Mouse (Mus musculus) hindbrain, embryonic 11.5 days (tissue): Measurements from ENCODE around the gene Degs2. TPM values are rescaled to one million over a fixed set of nuclear protein-coding genes. Genes with fewer than 3 reads are reported as not detected.

Source experiments
- ATAC-seq: fragments of 200-750 bp; cut with Nextera tagmentation; 2 replicates; pipeline ENCODE4 v1.8.0; 2017; ENCODE audit warnings: mild to moderate bottlenecking, moderate TSS enrichment, moderate library complexity; ENCODE audit not compliant: low FRiP score
- DNase-seq: peaks from one replicate; pipeline ENCODE4 v3.0.0-alpha.2; 2015; ENCODE audit warnings: low spot score
- H3K27ac ChIP-seq: fragments of 300-500 bp; sonication (generic); 2 replicates; pipeline ENCODE4 v1.5.1; 2014; ENCODE audit warnings: mild to moderate bottlenecking, low read depth, low read length
- H3K27me3 ChIP-seq: fragments of 300-500 bp; sonication (generic); 2 replicates; pipeline ENCODE4 v1.6.1; 2014; ENCODE audit warnings: mild to moderate bottlenecking, low read length, moderate library complexity, mixed read lengths; ENCODE audit not compliant: control insufficient read depth, insufficient read depth
- H3K36me3 ChIP-seq: fragments of 300-500 bp; sonication (generic); 2 replicates; pipeline ENCODE4 v1.6.1; 2014; ENCODE audit warnings: mild to moderate bottlenecking, low read length, moderate library complexity, mixed read lengths; ENCODE audit not compliant: control insufficient read depth, insufficient read depth
- H3K4me1 ChIP-seq: fragments of 300-500 bp; sonication (generic); replicated peaks from 2 replicates; pipeline ENCODE4 v1.6.1; 2014; ENCODE audit warnings: low read length, mixed read lengths; ENCODE audit not compliant: control insufficient read depth, insufficient read depth
- H3K4me2 ChIP-seq: fragments of 300-500 bp; sonication (generic); replicated peaks from 2 replicates; pipeline ENCODE4 v1.6.1; 2014; ENCODE audit warnings: mild to moderate bottlenecking, low read depth, low read length
- H3K4me3 ChIP-seq: fragments of 300-500 bp; sonication (generic); 2 replicates; pipeline ENCODE4 v1.5.1; 2014; ENCODE audit warnings: low read depth, low read length
- H3K9ac ChIP-seq: fragments of 300-500 bp; sonication (generic); 2 replicates; pipeline ENCODE4 v1.6.1; 2014; ENCODE audit warnings: low read depth, low read length
- H3K9me3 ChIP-seq: fragments of 300-500 bp; sonication (generic); 2 replicates; pipeline ENCODE4 v1.6.1; 2016; ENCODE audit warnings: low read length; ENCODE audit not compliant: control insufficient read depth
- WGBS: fragments of 180-500 bp; shearing (Covaris S2); extraction: QIAGEN DNeasy Blood & Tissue Kit; methylation state at CpG from one replicate; pipeline ENCODE4 v1.1.7; 2014; 5-methylcytosine and 5-hydroxymethylcytosine counted together
- polyA plus RNA-seq: library from polyadenylated mRNA; unstranded; fragments of >200 nt; fragmentation: Nextera tagmentation; extraction: Ambion mirVana; gene quantifications from 2 replicates; pipeline ENCODE4 v1.2.1, GENCODE M21; 2014

Gene Degs2
- polyA plus RNA-seq, 1 experiment from 2014 or later: 2.7 TPM

DNA sequence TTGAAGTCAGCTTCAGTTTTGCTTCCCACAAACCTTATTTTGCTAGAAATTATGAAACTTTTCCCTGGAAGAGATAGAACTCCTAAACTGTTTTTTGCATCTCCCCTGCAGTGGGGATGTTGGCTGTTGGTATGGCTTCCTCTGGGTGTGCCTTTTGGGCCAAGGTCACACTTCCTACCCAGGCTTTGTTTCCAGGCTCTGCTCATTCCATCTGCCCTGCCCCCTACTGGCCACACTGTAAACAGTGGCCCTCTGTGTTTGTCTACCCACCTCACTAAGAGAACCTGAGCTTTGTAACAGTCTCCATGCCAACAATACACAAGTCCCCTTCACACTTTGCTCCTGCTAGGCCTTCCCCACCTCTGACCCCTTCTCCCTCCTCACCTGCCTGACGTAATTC, 44.8 kb downstream of the Degs2 start:
- no peaks in the 10 kb centered on the region for H3K27me3 ChIP-seq
- DNase-seq (peak; percentile 49), ATAC-seq (no peak)
- 85% methylated on average over 1 of the region's 1 CpGs for WGBS
- no peaks in the 10 kb centered on the region for H3K9me3 ChIP-seq
- no peaks in the 10 kb centered on the region for H3K4me1 ChIP-seq
- H3K9ac ChIP-seq: no peak overlapping the region
- no peak overlapping the region for H3K4me3 ChIP-seq
- no peak overlapping the region for H3K27ac ChIP-seq
- no peak overlapping the region for H3K4me2 ChIP-seq
- H3K36me3 ChIP-seq: peaks cover 5% of the 10 kb centered on the region; the same call in 1 of the 2 replicates

DNA sequence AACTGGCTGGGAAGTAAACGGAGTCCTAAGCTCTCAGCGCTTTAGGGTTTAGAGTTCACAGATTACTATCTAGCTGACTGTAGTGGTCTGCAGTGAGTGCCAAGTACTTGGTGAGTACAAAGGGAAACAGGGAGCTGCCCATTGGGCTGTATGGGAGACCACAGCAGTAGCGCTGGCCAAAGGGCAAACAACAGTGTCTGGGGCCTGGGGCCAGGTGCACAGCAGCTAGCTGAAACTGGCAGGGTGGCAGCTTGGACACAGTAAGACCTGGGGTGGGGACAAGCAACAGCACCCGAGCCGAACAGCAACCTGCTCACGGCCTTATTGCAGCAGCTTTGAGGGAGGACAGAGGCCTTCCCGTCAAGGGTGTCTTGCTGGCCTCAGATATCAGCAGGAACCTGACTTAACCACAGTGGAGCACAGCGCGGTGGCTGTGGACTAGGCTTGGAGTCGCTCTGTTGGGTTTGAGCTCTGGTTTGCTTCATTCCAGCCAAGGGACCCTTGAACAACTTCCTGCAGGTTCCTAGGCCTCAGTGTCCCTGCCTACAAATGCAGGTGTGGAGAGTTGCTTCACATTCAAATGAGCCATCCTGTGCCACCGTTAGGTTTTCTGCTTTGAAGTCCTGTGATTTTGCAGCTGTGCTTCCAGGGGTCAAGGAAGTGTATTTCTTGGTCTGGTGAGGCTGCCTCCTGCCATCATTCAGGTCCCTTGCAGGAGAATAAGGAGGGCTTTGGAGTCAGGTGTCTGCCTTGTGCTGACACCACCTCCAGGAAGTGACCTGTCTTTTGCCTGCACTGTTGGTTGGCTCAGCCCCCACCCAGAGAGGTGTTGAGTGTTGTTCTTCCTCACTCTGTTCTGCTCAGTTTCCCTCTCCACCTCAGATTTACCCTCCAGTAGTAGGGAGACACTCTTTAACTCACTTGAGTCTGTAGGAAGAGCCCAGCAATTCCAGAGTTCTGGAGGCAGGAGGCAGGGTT, 48.5 kb downstream of the Degs2 start:
- no peak overlapping the region for H3K4me3 ChIP-seq
- no peak overlapping the region for H3K27ac ChIP-seq
- DNase-seq (no peak), ATAC-seq (no peak)
- no peak overlapping the region for H3K4me2 ChIP-seq
- 88% methylated on average over 11 of the region's 11 CpGs for WGBS
- H3K9me3 ChIP-seq: no peaks in the 10 kb centered on the region
- H3K27me3 ChIP-seq: no peaks in the 10 kb centered on the region
- no peak overlapping the region for H3K9ac ChIP-seq
- no peaks in the 10 kb centered on the region for H3K4me1 ChIP-seq
- peaks cover 5% of the 10 kb centered on the region; the same call in 1 of the 2 replicates for H3K36me3 ChIP-seq

DNA sequence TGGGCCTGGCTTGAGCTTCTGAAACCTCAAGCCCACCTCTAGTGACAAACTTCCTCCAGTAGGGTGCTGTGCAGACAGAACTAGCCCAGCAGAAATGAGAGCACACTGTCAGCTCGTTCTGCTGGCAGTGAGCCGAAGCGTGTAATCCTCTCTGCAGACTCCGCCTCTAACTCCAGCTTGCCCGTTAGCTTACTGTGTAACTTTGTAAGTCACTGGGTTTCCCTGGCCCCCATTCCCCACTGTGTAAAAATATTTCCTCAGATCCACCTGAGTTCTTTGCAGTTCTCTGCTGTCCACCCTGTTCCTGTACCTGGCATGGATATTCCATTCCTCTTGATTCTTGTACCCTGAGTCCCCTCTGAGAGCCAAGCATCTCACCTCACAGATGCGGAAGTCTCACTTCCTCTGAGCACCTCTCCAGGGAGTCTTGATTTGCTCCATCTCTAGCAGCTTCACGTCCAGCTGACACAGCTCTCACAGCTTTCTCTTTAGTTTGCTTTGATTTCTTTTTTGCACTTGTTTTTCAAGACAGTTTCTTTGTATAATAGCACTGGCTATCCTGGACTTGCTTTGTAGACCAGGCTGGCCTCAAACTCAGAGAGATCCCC, 51.0 kb downstream of the Degs2 start:
- DNase-seq (no peak), ATAC-seq (no peak)
- H3K27me3 ChIP-seq: no peaks in the 10 kb centered on the region
- WGBS: 81% methylated on average over 7 of the region's 7 CpGs
- no peaks in the 10 kb centered on the region for H3K9me3 ChIP-seq
- H3K36me3 ChIP-seq: peaks cover 5% of the 10 kb centered on the region; the same call in 1 of the 2 replicates
- H3K4me1 ChIP-seq: no peaks in the 10 kb centered on the region
- H3K4me2 ChIP-seq: no peak overlapping the region
- no peak overlapping the region for H3K27ac ChIP-seq
- H3K4me3 ChIP-seq: no peak overlapping the region
- no peak overlapping the region for H3K9ac ChIP-seq

DNA sequence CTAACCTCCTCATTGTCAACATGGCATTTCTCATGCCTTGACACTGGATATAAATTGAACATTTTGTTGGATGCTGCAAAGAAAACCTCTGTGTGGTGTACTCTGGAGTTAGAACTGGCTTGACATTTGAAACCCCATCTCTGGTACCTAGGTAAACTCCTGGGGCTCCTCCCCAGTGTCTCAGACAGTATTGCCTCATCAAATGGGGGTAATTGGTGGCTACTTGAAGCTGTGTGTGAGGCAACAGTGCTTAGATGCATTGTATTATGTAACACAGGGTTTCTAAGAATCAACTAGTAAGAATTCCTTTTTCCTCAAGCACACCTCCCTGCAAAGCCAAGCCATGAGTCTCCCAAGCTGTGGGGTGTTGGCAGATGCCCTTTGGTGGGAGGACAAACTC, 54.3 kb downstream of the Degs2 start:
- ATAC-seq (no peak), DNase-seq (no peak)
- Histone ChIP-seq H3K9me3 (no peaks in the 10 kb centered on the region), H3K36me3 (no peaks in the 10 kb centered on the region), H3K4me2 (no peak overlapping the region), H3K27me3 (no peaks in the 10 kb centered on the region), H3K4me1 (no peaks in the 10 kb centered on the region), H3K9ac (no peak overlapping the region), H3K4me3 (no peak overlapping the region), H3K27ac (no peak overlapping the region)

DNA sequence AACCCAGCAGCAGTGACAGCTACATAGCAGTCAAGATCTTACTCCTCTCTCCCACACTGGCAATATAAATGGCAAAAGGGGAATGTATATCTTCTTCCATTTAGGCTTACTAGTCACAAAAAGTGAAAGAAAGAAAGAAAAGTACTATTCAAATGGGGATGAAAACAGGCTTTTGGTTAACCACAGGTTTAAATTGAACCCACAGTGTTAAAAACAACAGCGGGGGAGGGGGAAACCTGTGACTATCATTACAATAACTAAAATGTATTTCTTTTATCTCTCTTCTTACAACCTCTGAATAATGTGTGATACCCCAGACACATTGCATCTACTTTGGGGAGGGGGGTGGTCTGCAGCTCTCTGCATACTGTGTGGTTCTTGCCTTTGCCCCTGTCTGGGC, 55.9 kb downstream of the Degs2 start:
- no peaks in the 10 kb centered on the region for H3K27me3 ChIP-seq
- H3K9me3 ChIP-seq: no peaks in the 10 kb centered on the region
- DNase-seq (no peak), ATAC-seq (no peak)
- H3K4me1 ChIP-seq: no peaks in the 10 kb centered on the region
- H3K4me3 ChIP-seq: no peak overlapping the region
- WGBS: 83% methylated on average over 1 of the region's 1 CpGs
- no peaks in the 10 kb centered on the region for H3K36me3 ChIP-seq
- H3K9ac ChIP-seq: no peak overlapping the region
- H3K27ac ChIP-seq: no peak overlapping the region
- H3K4me2 ChIP-seq: no peak overlapping the region

DNA sequence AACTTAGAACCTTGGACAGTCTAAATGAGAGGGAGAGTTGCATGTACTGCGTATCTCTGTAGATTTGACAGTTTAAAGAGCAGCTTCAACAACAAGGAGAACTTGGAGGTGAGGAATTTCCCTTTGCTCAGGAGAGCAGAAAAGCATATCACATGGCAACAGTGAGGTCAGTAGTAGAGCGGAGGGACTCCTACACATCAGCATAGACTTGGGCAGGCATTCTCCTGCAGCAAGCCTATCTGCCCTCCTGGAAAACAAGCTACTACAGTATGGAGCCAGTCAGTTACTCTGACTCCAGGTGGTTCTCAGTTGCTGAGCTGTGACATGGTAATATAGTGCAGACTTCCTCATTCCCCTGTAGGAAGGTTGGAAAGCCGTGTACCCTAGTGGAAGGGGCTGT, 60.1 kb downstream of the Degs2 start:
- H3K27ac ChIP-seq: no peak overlapping the region

DNA sequence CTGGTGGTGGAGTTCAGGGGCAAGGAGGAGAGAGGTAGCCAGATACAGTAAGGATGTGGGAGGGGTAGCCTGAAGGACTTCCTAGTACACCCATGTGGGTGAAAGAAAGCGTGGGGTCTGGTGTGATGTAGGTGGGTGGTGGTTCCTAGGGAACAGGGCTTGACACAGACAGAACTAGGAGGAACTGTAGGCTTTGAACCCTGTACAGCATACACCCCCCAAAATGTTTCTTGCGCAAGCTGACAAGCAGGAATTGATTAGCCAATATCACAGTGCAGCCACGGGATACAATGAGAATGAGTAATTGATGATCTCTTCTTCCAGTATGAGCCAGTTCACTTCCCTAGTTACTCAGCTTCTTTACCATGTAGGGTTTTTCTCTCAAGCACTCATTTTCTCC, 63.0 kb downstream of the Degs2 start:
- H3K27me3 ChIP-seq: no peaks in the 10 kb centered on the region
- H3K9me3 ChIP-seq: no peaks in the 10 kb centered on the region
- ATAC-seq (no peak), DNase-seq (no peak)
- H3K36me3 ChIP-seq: 0 out of 2 replicates have a peak, but pooled peaks cover 2% of the 10 kb centered on the region
- no peak overlapping the region for H3K9ac ChIP-seq
- H3K4me1 ChIP-seq: no peaks in the 10 kb centered on the region
- no peak overlapping the region for H3K4me2 ChIP-seq
- H3K27ac ChIP-seq: no peak overlapping the region
- no peak overlapping the region for H3K4me3 ChIP-seq
- WGBS: 86% methylated on average over 3 of the region's 3 CpGs

More for the DNA sequence above, 60.1 kb downstream of the Degs2 start:
- ATAC-seq (no peak), DNase-seq (no peak)
- Histone ChIP-seq H3K36me3 (no peaks in the 10 kb centered on the region), H3K9me3 (no peaks in the 10 kb centered on the region), H3K9ac (no peak overlapping the region), H3K27me3 (no peaks in the 10 kb centered on the region), H3K4me2 (no peak overlapping the region), H3K4me3 (no peak overlapping the region), H3K4me1 (no peaks in the 10 kb centered on the region)
- WGBS: 91% methylated on average over 3 of the region's 3 CpGs

DNA sequence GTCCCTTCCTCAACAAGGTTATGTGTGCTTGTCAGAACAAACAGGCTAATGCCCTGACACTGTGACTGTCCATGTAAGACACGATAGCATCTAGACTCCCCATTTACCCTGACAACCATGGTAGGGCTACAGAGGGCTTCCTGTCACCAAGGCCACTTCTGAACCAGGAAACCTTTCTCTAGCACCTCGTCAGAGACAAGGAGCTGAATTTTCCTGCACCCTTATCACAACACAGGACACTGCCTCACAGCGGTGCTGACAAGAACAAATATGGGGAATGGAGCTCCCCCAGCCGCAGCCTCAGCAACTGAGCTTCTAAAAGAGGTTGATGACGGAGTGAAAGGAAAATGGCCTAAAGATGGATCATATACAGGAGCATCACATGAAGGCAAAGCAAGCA, 64.7 kb downstream of the Degs2 start:
- Histone ChIP-seq H3K27me3 (no peaks in the 10 kb centered on the region), H3K9ac (no peak overlapping the region), H3K27ac (no peak overlapping the region), H3K4me1 (no peaks in the 10 kb centered on the region), H3K4me3 (no peak overlapping the region), H3K36me3 (0 out of 2 replicates have a peak, but pooled peaks cover 3% of the 10 kb centered on the region), H3K4me2 (no peak overlapping the region), H3K9me3 (no peaks in the 10 kb centered on the region)
- ATAC-seq: no peak
- no peak for DNase-seq
- WGBS: 88% methylated on average over 5 of the region's 5 CpGs
